Mouse (Mus musculus) adrenal gland, adult 18-20 months (tissue): ENCODE results near the gene Zbtb45. TPM values are rescaled to one million over a fixed set of nuclear protein-coding genes. Genes with fewer than 3 reads are reported as not detected.

Experiments
- DNase-seq, 2 experiments: peaks; one replicate each; pipeline ENCODE4 v3.0.0; 2021 to 2022; ENCODE audit warnings: low spot score in 2 of 2
- total RNA-seq, 2 experiments: library from RNA; stranded (reverse); gene quantifications; 1 replicate in 1 of 2; 2 replicates in 1 of 2; pipeline ENCODE4 v1.2.3; 2021

Zbtb45 gene
- total RNA-seq, 2 experiments from 2014 or later, result 12.1 to 12.5 TPM

DNA sequence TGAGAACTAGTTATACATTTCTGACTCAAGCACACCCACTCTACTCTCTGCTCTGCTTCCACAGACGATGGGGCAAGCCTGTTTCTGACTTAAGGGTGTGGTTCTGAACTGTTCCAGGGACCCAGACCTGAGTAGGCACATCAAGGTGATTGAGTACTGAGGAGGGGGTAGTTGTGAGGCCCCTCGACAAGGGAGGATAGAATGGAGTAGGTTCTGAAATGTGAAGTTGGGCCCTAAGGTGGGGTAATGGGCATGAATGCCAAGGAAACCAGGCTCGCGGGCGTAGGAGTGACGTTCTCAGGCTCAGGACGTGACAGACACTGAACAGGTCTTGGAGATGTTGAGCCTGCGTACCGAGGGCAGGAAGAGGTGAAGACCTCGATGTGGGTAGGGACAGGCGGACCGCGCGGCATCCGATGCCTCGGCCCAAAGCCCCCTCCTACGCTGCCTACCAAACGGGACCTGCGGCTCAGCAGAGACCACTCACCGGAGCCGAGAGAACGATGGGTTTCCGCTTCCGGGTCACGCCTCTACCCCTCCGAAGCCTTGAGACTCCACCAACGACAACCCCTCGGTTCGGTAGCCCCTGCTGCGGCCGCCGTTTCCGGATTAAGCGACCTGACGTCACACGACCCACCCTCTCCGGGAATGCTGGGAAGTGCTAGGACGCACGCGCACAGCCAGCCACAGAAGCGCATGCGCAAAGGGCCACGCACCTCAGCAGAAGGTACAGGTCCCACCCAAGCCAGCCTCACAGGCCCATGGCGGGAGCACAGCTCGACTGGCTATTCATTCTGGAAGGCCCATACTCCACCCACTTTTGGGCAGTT lies 24.5 kb upstream of the Zbtb45 start, which contains the start of gene Chmp2a:
Gene Chmp2a, minus strand, starts transcription at position 660 of the 830 bp plus-strand sequence.
- peak; percentile 96 to 97 for DNase-seq

DNA sequence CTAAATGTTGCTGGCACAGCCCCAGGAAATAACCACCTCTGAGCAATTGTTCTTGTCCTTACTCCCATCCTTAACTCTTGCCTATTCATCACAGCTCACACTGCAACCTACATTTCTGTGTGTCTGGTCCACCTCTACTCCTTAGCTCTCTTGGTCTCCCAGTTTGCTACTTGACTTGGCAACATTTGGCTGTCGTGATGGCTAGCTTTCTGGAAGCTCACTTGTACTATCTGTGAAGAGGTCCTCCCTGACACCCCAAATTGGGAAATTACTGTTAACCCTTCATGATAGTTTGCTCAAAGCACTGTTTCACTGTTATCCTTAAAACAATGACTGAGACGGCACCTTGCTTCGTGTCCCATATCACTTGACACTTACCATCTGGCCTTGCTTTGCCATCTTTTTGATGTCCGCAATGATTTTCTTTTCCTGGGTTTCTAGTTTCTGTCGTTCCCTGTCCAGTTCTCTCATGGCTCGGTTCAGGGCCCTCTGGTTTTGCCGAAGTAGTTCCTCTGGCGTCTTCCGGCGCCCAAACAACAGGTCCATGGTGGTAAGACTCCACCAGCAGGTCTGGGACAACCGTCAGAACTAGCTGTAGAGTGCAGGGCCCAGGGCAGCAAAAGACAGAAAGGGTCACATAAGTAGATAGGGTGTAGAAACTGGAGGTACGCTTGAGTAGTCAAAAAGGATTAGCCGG lies 23.8 kb upstream of the Zbtb45 start:
- no peak for DNase-seq

- no peak for DNase-seq
Observed at GRCm38 (mm10) chr7:13032541-13032940, 22.7 kb upstream of the Zbtb45 start.

DNA sequence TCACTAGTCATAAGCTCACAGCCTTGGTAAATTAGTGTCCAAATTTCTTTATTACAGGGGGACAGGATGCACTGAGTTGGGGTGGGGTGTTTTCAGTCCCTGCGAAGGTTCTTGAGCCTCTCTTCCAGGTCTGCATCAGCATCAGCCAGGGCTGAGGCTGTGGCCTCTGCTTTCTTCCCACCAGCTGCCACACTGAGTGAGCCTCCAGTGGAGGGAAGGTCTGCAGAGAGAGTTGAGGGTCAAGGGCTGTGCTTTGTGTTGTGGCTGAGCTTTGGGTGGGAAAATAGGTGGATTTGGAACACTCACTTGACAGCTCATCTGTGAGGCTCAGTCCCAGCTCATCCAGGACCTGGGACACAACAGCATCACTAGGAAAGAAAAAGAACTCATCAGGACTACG lies 22.1 kb upstream of the Zbtb45 start:
- no peak for DNase-seq

- no peak for DNase-seq
Observed at GRCm38 (mm10) chr7:13031069-13031468, 21.2 kb upstream of the Zbtb45 start.

GRCm38 (mm10) chr7:13028986-13029385 lies 19.2 kb upstream of the Zbtb45 start:
- DNase-seq, result no peak

GRCm38 (mm10) chr7:13025511-13026112 lies 15.8 kb upstream of the Zbtb45 start:
- no peak for DNase-seq

GRCm38 (mm10) chr7:13024805-13025204 lies 15.0 kb upstream of the Zbtb45 start:
- DNase-seq, result peak; percentile 72 to 74

- DNase-seq, result peak; percentile 96 to 98
Observed at GRCm38 (mm10) chr7:13023928-13024731, 14.3 kb upstream of the Zbtb45 start.

DNA sequence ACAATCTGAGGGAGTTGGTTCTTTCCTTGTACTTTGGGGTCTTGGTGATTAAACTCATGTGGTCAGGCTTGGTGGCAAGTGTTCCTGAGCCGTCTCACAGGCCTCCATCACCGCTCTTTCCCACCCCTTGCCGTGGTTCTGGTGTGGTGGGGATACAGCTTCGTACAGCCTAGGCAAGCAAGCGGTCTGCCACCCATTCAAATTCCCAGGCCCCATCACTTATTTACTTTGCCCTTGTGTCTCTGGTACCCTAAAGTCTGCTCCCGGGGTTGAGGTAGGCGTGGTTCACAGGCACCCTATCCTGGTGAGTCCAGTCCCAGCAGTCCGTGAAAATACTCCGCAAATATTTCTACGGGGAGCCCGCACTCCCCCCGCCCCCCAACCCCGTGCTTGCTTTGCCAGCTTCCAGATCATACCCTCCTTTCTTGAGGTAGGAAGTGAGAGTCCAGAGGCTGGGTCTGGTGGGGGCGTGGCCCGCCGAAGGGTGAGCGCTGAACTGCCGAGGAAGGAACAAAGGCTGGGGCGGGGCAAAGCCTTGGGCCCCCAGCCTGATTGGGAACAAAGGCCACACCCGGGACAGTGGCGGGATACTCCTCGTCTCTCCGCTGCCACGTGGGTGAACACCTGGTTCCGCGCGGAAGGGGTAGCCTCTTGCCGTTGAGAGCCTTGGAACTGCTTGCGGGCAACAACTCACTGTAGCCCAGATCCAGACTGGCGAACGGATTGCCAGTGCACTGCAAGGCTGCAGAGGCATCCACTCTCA lies 13.1 kb upstream of the Zbtb45 start:
- DNase-seq, result peak in 1 of 2 experiments; percentile 65

GRCm38 (mm10) chr7:13015217-13015616 lies 5.4 kb upstream of the Zbtb45 start:
- DNase-seq, result no peak

GRCm38 (mm10) chr7:13014275-13014839 lies 4.5 kb upstream of the Zbtb45 start:
- DNase-seq, result no peak

- DNase-seq, result no peak
Observed at GRCm38 (mm10) chr7:13013671-13014070, 3.8 kb upstream of the Zbtb45 start.

GRCm38 (mm10) chr7:13009143-13010004 lies 460 bp downstream of the Zbtb45 start:
- DNase-seq, result peak; percentile 86 to 87

DNA sequence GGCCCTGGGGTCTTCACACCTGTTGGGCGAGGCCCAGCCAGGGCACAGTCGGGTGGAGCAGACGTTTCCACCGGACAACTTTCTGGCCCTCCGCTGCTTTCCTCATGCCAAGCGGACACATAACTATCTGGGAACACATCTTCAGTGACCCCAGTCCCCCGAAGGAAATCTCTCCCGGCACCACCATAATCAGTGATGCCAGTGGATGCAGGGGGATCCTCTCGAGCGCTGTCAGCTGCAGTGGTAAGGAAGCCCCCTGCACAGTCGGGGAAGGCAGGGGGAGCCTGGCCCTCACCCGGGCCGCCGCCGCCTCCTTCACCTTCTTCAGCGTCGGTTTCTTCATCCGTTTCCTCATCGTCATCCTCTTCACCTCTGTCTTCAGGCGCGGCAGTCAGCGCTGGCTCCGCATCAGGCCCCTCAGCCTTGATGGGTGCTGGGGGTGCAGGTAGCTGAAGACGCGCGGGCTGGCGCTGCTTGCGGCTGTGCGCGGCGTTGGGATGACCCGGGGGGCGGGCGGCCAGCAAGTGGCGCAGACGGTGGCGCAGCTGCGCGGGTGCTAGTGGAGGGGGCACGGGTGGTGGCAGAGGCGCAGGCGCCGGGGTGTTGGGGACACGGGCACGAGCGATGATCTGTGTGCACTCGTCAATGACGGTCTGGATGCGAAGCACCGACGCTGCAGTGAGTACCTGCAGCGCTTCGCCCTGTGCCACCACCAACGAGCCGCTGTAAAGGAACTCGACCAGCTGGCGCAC lies 2.3 kb downstream of the Zbtb45 start:
- DNase-seq, result no peak

- no peak for DNase-seq
Observed at GRCm38 (mm10) chr7:13006531-13006930, 3.3 kb downstream of the Zbtb45 start.

- DNase-seq, result no peak
Observed at GRCm38 (mm10) chr7:13006011-13006410, 3.8 kb downstream of the Zbtb45 start.

DNA sequence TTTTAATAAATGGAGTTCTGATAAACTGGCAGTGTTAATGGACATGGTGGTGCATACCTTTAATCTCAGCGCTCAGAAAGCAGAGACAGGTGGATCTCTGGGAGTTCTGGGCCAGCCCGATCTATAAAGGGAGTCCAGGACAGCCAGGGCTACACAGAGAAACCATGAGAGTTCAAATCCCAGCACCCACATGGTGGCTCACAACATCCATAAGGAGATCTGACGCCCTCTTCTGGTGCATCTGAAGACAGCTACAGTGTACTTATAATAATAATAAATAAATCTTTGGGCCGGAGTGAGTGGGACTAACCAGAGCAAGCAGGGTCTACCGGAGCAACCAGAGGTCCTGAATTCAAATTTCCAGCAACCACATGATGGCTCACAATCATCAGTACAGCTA lies 6.5 kb downstream of the Zbtb45 start:
- no peak for DNase-seq
